Mouse (Mus musculus): Measurements from ENCODE around the gene Dap3. TPM values are rescaled to one million over a fixed set of nuclear protein-coding genes. Genes with fewer than 3 reads are reported as not detected.
"Not testable (repeated sequence)": the region's sequence is repeated elsewhere in the genome, so short reads cannot be mapped to it uniquely, and the experiment has no call there.

The Dap3 gene
- total and polyA plus RNA-seq, 3 experiments = 128 to 169 (median 145) TPM

GRCm38 (mm10) chr3:88975012-88975411, 24.0 kb upstream of the Dap3 start:
- H3K27ac ChIP-seq (ENCODE audit: insufficient read depth, low read depth) = no peak overlapping the region
- DNase-seq (ENCODE audit: extremely low read depth) = no peak
- in situ Hi-C loops (cut with MboI; ENCODE audit: low pct_ligation_motif_present, low pct_unique_long_range_greater_than_20kb, low sequenced_read_pairs) (no loop called here), dilution Hi-C loops (cut with MboI; ENCODE audit: extremely low pct_ligation_motif_present, extremely low pct_unique_long_range_greater_than_20kb, low sequenced_read_pairs) (no loop called here)
- H3K36me3 ChIP-seq (replicated peaks in 1 of 2; ENCODE audit: control insufficient read depth in 1 of 2, insufficient read depth in 1 of 2, low read length in 1 of 2) = peaks cover 2 to 43% of the 10 kb centered on the region in 2 experiments
- H3K4me3 ChIP-seq (replicated peaks in 1 of 3; ENCODE audit: low read depth in 2 of 3, low read length in 2 of 3, poor library complexity in 1 of 3) = no peak overlapping the region
- no peak overlapping the region for H3K4me2 ChIP-seq (ENCODE audit: insufficient read depth, low read depth, poor library complexity, severe bottlenecking)
- no peak overlapping the region for H3K9ac ChIP-seq (ENCODE audit: insufficient read depth, low read depth)
- no peaks in the 10 kb centered on the region for H3K4me1 ChIP-seq (ENCODE audit: control insufficient read depth in 1 of 2, insufficient read depth in 2 of 2)
- no peaks in the 10 kb centered on the region for H3K27me3 ChIP-seq (replicated peaks)
- H3K9me3 ChIP-seq (replicated peaks; ENCODE audit: low read length) = no peaks in the 10 kb centered on the region
- TF ChIP-seq CHD2 (IDR thresholded peaks at IDR 0.05; ENCODE audit: low read length) = no peak
- no peak for TF ChIP-seq PAX5 (IDR thresholded peaks at IDR 0.05; ENCODE audit: low read length)
- TF ChIP-seq RAD21 (IDR thresholded peaks at IDR 0.05; ENCODE audit: low read depth, low read length) = no peak
- TF ChIP-seq MXI1 (IDR thresholded peaks at IDR 0.05; ENCODE audit: low read depth, low read length) = no peak
- TF ChIP-seq CTCF (conservative IDR thresholded peaks at IDR 0.05 in 1 of 2, IDR thresholded peaks at IDR 0.05 in 1 of 2; ENCODE audit: low read depth in 2 of 2, low read length in 2 of 2) = no peak
- TF ChIP-seq JUND (conservative IDR thresholded peaks at IDR 0.05; ENCODE audit: low read depth, low read length) = no peak
- no peak for TF ChIP-seq USF2 (conservative IDR thresholded peaks at IDR 0.05; ENCODE audit: low read depth, low read length)
- no peak for TF ChIP-seq MAFK (IDR thresholded peaks at IDR 0.05; ENCODE audit: insufficient replicate concordance, low read length)
- TF ChIP-seq POLR2A (IDR thresholded peaks at IDR 0.05; ENCODE audit: low read depth, low read length) = no peak
- no peak for TF ChIP-seq MAX (IDR thresholded peaks at IDR 0.05; ENCODE audit: low read length)
- no peak for TF ChIP-seq UBTF (IDR thresholded peaks at IDR 0.05; ENCODE audit: low read depth, low read length)
- TF ChIP-seq IRF4 (IDR thresholded peaks at IDR 0.05; ENCODE audit: low read depth, low read length) = no peak
- no peak for TF ChIP-seq ZKSCAN1 (IDR thresholded peaks at IDR 0.05; ENCODE audit: borderline replicate concordance, low read depth, low read length)
- TF ChIP-seq ZC3H11A (IDR thresholded peaks at IDR 0.05; ENCODE audit: low read depth, low read length) = no peak
- no peak for TF ChIP-seq NRF1 (IDR thresholded peaks at IDR 0.05; ENCODE audit: low read depth, low read length)
- TF ChIP-seq ZNF384 (IDR thresholded peaks at IDR 0.05; ENCODE audit: low read depth, low read length) = no peak
- TF ChIP-seq TBP (conservative IDR thresholded peaks at IDR 0.05; ENCODE audit: low read depth, low read length) = no peak
- TF ChIP-seq JUN (IDR thresholded peaks at IDR 0.05; ENCODE audit: insufficient read depth, low read depth, low read length) = no peak
- peaks cover 50% of the 10 kb centered on the region for H3K79me2 ChIP-seq (replicated peaks; ENCODE audit: control insufficient read depth, extremely low read depth, insufficient read depth, poor library complexity, severe bottlenecking)

GRCm38 (mm10) chr3:88963211-88963610, 12.2 kb upstream of the Dap3 start:
- H3K4me2 ChIP-seq (ENCODE audit: insufficient read depth, low read depth, poor library complexity, severe bottlenecking); H3K4me1 ChIP-seq (ENCODE audit: control insufficient read depth in 1 of 2, insufficient read depth in 2 of 2); in situ Hi-C loops (cut with MboI; ENCODE audit: low pct_ligation_motif_present, low pct_unique_long_range_greater_than_20kb, low sequenced_read_pairs); H3K4me3 ChIP-seq (replicated peaks in 1 of 3; ENCODE audit: low read depth in 2 of 3, low read length in 2 of 3, poor library complexity in 1 of 3); H3K9ac ChIP-seq (ENCODE audit: insufficient read depth, low read depth); H3K27me3 ChIP-seq (replicated peaks); H3K9me3 ChIP-seq (replicated peaks; ENCODE audit: low read length); DNase-seq (ENCODE audit: extremely low read depth); dilution Hi-C loops (cut with MboI; ENCODE audit: extremely low pct_ligation_motif_present, extremely low pct_unique_long_range_greater_than_20kb, low sequenced_read_pairs); H3K27ac ChIP-seq (ENCODE audit: insufficient read depth, low read depth): not testable (repeated sequence)
- H3K79me2 ChIP-seq (replicated peaks; ENCODE audit: control insufficient read depth, extremely low read depth, insufficient read depth, poor library complexity, severe bottlenecking) = peaks cover 62% of the 10 kb centered on the region
- H3K36me3 ChIP-seq (replicated peaks in 1 of 2; ENCODE audit: control insufficient read depth in 1 of 2, insufficient read depth in 1 of 2, low read length in 1 of 2) = peaks cover 7 to 36% of the 10 kb centered on the region in 2 experiments
